Mouse (Mus musculus) forebrain, embryonic 16.5 days (tissue): ENCODE results near the gene Atp6v0a1. TPM values are rescaled to one million over a fixed set of nuclear protein-coding genes. Genes with fewer than 3 reads are reported as not detected.

ENCODE experiments used
- ATAC-seq: fragments of 200-750 bp; cut with Nextera tagmentation; 2 replicates; pipeline ENCODE4 v1.8.0; 2017; ENCODE audit warnings: mild to moderate bottlenecking, moderate library complexity
- H3K27ac ChIP-seq: fragments of 300-500 bp; sonication (generic); 2 replicates; pipeline ENCODE4 v1.5.1; 2014; ENCODE audit warnings: low read length, control low read depth
- H3K27me3 ChIP-seq: fragments of 300-500 bp; sonication (generic); replicated peaks from 2 replicates; pipeline ENCODE4 v1.6.1; 2014; ENCODE audit warnings: low read length; ENCODE audit not compliant: control insufficient read depth, insufficient read depth
- H3K36me3 ChIP-seq: fragments of 300-500 bp; sonication (generic); 2 replicates; pipeline ENCODE4 v1.6.1; 2014; ENCODE audit not compliant: control insufficient read depth, insufficient read depth
- H3K4me1 ChIP-seq: fragments of 300-500 bp; sonication (generic); replicated peaks from 2 replicates; pipeline ENCODE4 v1.6.1; 2014; ENCODE audit warnings: low read length; ENCODE audit not compliant: control insufficient read depth, insufficient read depth
- H3K4me2 ChIP-seq: fragments of 300-500 bp; sonication (generic); 2 replicates; pipeline ENCODE4 v1.6.1; 2014; ENCODE audit warnings: mild to moderate bottlenecking, low read length, control low read depth
- H3K4me3 ChIP-seq: fragments of 300-500 bp; sonication (generic); replicated peaks from 2 replicates; pipeline ENCODE4 v1.5.1; 2014; ENCODE audit warnings: mild to moderate bottlenecking, low read length, control low read depth
- H3K9ac ChIP-seq: fragments of 300-500 bp; sonication (generic); replicated peaks from 2 replicates; pipeline ENCODE4 v1.6.1; 2014; ENCODE audit warnings: low read depth, low read length, control low read depth
- H3K9me3 ChIP-seq: fragments of 300-500 bp; sonication (generic); 2 replicates; pipeline ENCODE4 v1.6.1; 2016; ENCODE audit warnings: low read length; ENCODE audit not compliant: control insufficient read depth
- WGBS: fragments of 180-500 bp; shearing (Covaris S2); extraction: QIAGEN DNeasy Blood & Tissue Kit; methylation state at CpG from one replicate; pipeline ENCODE4 v1.1.7; 2014; 5-methylcytosine and 5-hydroxymethylcytosine counted together
- polyA plus RNA-seq: library from polyadenylated mRNA; unstranded; fragments of >200 nt; fragmentation: Nextera tagmentation; extraction: Ambion mirVana; gene quantifications from 2 replicates; pipeline ENCODE4 v1.2.1, GENCODE M21; 2015

The Atp6v0a1 gene
- polyA plus RNA-seq, 1 experiment from 2014 or later = 111 TPM

DNA sequence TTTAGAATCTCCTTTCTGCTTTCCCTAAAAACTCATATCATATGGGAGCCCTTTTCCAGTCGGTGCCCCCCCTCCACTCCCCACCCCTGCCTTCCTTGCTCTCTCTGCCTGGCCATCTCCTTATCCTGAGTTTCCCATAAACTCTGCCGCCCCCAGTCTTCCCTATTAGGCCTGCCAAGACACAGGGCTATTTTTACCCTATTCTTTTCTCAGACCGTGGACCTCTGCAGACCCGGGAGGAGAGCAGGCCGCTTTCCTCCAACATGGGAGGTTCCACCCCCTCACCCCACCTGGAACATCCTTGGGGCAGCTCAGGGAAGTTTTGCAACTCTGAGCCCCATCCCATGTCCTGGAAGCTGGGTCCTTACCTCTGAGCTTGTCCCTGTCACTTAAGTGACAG is 41.9 kb upstream of the Atp6v0a1 start:
- peaks cover 51% of the 10 kb centered on the region for H3K27me3 ChIP-seq
- ATAC-seq = no peak

DNA sequence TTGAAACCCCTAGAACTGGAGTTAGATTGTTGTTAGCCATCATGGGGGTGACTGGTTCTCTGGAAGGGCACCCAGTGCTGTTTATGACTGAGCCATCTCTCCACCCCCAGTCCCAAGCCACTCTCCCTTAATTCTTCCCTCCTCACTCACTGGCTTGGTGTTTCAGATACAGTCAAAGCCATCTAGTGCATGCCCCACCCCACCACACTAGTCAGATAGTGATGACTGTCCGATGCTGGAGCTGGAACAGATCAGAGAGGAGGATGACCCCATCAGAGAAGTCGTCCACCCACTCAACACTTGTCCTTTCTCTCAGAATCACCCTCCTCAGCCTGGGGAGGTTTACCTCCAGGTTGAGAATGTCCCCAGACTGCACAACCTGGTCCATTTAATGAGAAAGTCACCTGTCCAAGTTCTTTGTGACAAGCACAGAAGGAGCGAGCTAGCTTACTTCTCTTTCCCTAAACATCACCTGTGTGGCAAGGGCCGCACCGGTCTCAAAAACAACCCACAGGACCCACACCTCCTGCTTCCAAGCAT is 41.3 kb upstream of the Atp6v0a1 start:
- no peak for ATAC-seq
- peaks cover 55% of the 10 kb centered on the region for H3K27me3 ChIP-seq

More for the DNA sequence above, 41.9 kb upstream of the Atp6v0a1 start:
- Histone ChIP-seq H3K4me3 (no peak overlapping the region), H3K4me2 (no peak overlapping the region), H3K27ac (no peak overlapping the region), H3K9ac (no peak overlapping the region), H3K36me3 (no peaks in the 10 kb centered on the region), H3K9me3 (no peaks in the 10 kb centered on the region), H3K4me1 (peaks cover 11% of the 10 kb centered on the region)
- 72% methylated on average over 5 of the region's 5 CpGs for WGBS

DNA sequence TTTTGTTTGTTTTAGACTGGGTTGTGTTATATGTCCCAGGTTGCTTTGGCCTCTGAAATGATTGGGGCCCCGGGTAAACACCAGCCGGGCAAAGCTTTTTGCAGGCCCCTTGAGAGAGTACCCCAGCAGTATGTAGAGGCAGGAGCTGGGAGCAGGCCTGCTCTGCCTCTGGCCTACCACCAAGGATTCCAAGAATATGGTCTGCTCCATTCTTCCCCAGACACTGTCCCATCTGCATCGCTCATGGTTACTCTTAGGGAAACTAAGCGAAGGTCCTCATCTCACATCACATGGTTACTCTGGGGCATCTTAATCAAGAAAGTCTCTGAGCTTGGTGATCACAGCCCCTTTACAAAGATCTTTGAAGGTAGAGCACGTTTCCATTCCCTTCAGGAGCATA is 40.8 kb upstream of the Atp6v0a1 start:
- Histone ChIP-seq H3K4me1 (peaks cover 11% of the 10 kb centered on the region), H3K9me3 (no peaks in the 10 kb centered on the region), H3K36me3 (no peaks in the 10 kb centered on the region), H3K9ac (no peak overlapping the region), H3K27ac (no peak overlapping the region), H3K4me3 (no peak overlapping the region), H3K4me2 (no peak overlapping the region), H3K27me3 (peaks cover 61% of the 10 kb centered on the region)
- 79% methylated on average over 5 of the region's 5 CpGs for WGBS
- no peak for ATAC-seq

More for the DNA sequence above, 41.3 kb upstream of the Atp6v0a1 start:
- Histone ChIP-seq H3K4me1 (peaks cover 11% of the 10 kb centered on the region), H3K9me3 (no peaks in the 10 kb centered on the region), H3K9ac (no peak overlapping the region), H3K4me3 (no peak overlapping the region), H3K4me2 (no peak overlapping the region), H3K27ac (no peak overlapping the region), H3K36me3 (no peaks in the 10 kb centered on the region)
- 82% methylated on average over 5 of the region's 5 CpGs for WGBS

DNA sequence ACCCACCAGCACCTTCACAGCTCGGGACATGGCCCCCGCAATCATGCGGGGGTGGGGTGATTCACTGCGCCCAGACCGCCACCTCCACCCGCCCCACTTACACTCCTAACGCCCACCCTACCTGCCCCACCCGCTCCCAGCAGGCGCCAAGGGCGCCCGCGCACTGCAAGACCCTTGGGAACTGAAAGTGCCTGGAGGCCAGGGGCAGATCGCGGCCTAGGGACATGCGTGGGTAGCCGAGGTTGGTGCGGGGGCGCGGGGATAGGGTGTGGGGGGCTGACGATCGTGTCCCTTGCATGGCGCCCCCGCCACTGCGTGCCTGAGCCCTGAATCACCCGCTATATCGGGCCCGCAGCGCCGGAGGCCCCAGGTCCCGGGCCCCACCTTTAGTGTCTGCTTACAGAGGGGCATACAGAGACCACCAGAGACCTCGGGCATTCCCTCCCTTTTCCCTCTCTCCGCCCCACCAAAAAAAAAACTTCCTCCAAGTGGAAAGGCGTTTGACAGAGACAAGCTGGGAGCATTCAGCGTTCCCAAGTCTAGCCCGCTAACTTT is 40.0 kb upstream of the Atp6v0a1 start:
- peaks cover 61% of the 10 kb centered on the region for H3K27me3 ChIP-seq
- no peak overlapping the region for H3K27ac ChIP-seq
- H3K4me1 ChIP-seq = peaks cover 11% of the 10 kb centered on the region
- peak overlapping the region; percentile 38 for H3K4me2 ChIP-seq
- H3K36me3 ChIP-seq = no peaks in the 10 kb centered on the region
- WGBS = 13% methylated on average over 32 of the region's 35 CpGs
- H3K4me3 ChIP-seq = peak overlapping the region; percentile 38
- ATAC-seq = no peak
- H3K9me3 ChIP-seq = no peaks in the 10 kb centered on the region
- no peak overlapping the region for H3K9ac ChIP-seq

DNA sequence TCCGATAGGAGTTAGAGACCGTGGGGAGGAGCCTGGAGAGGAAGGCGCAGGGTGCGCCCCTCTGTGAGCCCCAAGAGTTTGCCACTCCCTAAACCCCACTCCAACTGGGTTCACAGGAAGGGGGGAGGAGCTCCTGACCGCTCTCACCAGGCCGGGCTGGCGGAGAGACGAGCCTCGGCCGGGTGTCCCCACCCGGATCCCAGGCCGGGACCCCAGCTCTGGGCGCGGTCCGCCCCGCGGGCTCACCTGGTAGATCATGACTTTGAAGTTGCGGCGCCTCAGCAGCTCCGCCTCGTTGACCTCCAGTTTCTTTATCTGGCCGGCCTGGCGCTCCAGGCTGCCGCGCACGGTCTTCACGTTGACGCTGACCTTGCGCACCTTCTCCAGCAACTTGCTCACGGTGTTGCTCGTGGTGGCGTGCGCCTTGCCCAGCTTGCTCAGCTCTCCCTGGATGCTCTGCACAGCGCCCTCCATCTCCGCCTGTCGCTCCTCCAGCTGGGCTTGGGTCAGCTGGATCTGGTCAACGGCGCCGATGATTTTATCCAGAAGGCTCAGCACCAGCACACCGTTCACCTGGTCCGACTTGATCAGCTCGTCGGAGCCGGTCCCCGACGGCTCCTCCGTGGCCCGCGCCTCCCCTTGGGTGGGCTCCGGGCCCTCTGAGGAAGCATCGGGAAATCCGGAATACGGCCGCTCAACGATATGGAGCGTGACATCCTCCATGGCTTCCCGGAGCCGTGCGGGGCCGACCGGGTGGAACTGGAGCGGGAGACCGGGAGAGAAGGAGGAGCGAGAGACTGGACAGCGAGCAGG is 39.3 kb upstream of the Atp6v0a1 start:
- Histone ChIP-seq H3K4me2 (peak overlapping the region; percentile 38), H3K27ac (no peak overlapping the region), H3K9ac (peak overlapping the region; percentile 34), H3K27me3 (peaks cover 61% of the 10 kb centered on the region), H3K36me3 (no peaks in the 10 kb centered on the region), H3K4me1 (peaks cover 11% of the 10 kb centered on the region), H3K9me3 (no peaks in the 10 kb centered on the region), H3K4me3 (peak overlapping the region; percentile 38)
- ATAC-seq = no peak
- under 1% methylated on average over 65 of the region's 65 CpGs for WGBS

DNA sequence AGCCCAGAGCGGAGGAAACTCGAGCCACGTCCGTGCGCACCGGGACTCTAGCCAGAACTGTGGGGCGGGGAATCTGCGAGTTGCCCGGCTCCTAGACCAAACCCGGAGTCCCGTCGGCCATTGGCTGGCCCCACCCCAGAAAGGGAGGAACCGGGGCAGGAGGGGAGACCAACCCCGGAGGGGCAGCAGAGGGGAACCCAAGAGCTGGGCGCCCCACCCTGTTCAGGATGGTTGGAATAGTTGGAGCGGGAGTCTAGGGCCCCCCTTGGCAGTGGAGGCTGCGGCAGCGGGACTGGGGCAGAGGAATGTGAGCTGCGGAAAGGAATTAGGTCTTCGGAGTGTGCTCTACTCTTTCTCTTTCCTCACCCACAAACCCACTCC is 38.7 kb upstream of the Atp6v0a1 start, which contains the start of gene Cavin1:
Gene Cavin1 (minus strand): TSS at position 331 of the 381 bp plus-strand sequence.
- peak; percentile 40 for ATAC-seq
- peak within 1 kb of the TSS; percentile 34 for H3K9ac ChIP-seq
- peak within 1 kb of the TSS; percentile 38 for H3K4me2 ChIP-seq
- 2% methylated on average over 20 of the region's 20 CpGs for WGBS
- peaks cover 11% of the 10 kb centered on the region for H3K4me1 ChIP-seq
- H3K27ac ChIP-seq = no peak within 1 kb of the TSS
- H3K4me3 ChIP-seq = peak within 1 kb of the TSS; percentile 38
- peaks cover 61% of the 10 kb centered on the region for H3K27me3 ChIP-seq
- H3K9me3 ChIP-seq = no peaks in the 10 kb centered on the region
- no peaks in the 10 kb centered on the region for H3K36me3 ChIP-seq

DNA sequence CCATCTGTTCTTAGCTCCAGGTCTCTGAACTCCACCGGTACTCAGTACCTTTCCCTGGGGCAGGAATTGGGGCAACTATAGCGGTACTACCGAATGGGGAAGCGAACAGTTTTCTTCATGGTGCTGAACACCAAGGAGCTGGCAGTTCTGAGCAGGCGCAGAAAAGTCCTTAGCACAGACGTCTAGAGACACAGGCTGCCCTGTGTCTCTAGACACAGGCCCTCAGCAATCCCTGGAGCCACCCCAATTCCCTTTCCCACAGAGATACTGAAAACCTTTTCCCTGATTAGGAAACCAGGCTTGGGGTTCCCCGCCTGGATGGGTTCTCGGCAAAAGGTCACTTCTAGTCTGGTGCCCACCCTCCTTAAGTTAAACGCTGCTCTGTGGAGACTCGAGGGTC is 37.8 kb upstream of the Atp6v0a1 start:
- 69% methylated on average over 10 of the region's 10 CpGs for WGBS
- H3K27me3 ChIP-seq = peaks cover 57% of the 10 kb centered on the region
- no peaks in the 10 kb centered on the region for H3K9me3 ChIP-seq
- no peak for ATAC-seq
- H3K9ac ChIP-seq = no peak overlapping the region
- H3K36me3 ChIP-seq = no peaks in the 10 kb centered on the region
- H3K4me3 ChIP-seq = no peak overlapping the region
- no peak overlapping the region for H3K4me2 ChIP-seq
- H3K27ac ChIP-seq = no peak overlapping the region
- peaks cover 11% of the 10 kb centered on the region for H3K4me1 ChIP-seq

DNA sequence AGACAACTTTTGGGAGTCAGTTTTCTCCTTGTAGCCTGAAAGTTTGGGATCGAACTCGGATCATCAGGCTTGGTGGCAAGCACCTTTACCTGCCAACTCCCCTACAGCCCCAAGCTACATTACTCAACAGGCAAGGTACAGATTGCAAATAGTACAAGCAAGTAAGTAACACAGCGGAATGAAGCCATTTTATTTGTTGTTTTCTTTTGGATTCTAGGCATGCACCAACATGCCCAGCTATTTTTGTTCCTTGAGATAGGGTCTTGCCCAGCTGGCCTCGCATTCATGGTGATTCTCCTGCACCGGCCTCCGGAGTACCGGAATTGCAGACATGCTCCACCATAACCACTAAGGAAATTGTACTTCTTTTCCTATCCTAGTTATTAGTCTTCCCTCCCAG is 36.0 kb upstream of the Atp6v0a1 start:
- Histone ChIP-seq H3K9ac (no peak overlapping the region), H3K4me1 (peaks cover 11% of the 10 kb centered on the region), H3K9me3 (no peaks in the 10 kb centered on the region), H3K36me3 (no peaks in the 10 kb centered on the region), H3K4me2 (no peak overlapping the region), H3K27ac (no peak overlapping the region), H3K4me3 (no peak overlapping the region), H3K27me3 (peaks cover 46% of the 10 kb centered on the region)
- ATAC-seq = no peak
- 91% methylated on average over 7 of the region's 7 CpGs for WGBS

DNA sequence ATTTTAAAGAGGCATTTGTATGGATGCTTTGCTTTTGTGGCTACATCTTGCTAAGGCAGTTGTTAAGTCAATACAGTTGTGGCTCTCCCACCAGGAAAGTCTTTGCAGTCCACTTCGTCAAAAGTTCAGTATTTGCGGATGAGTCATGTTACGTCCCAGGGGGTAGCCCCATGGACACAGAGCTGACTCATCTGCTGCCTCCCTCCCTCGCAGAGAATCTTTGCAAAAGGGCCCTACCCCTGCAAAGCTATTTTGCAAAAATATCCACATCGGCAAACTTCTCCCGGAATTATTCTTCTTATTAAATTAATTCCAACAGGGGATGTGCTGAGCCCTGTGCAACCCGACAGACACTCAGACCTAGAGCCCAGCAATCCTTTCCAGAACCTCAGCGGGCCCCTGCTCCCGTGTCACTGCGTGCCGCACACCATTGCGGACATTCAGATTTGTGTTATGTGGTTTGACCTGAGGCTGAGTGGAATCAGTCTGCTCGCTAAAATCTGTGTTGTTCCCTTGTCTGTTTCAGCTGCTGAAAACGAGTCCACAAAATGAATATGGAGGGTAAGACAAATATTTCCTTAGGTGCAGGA is 34.8 kb upstream of the Atp6v0a1 start:
- no peaks in the 10 kb centered on the region for H3K36me3 ChIP-seq
- no peak overlapping the region for H3K4me3 ChIP-seq
- H3K9me3 ChIP-seq = no peaks in the 10 kb centered on the region
- no peak overlapping the region for H3K9ac ChIP-seq
- no peak overlapping the region for H3K4me2 ChIP-seq
- WGBS = 80% methylated on average over 14 of the region's 14 CpGs
- H3K27ac ChIP-seq = no peak overlapping the region
- H3K27me3 ChIP-seq = peaks cover 35% of the 10 kb centered on the region
- ATAC-seq = no peak
- H3K4me1 ChIP-seq = peaks cover 11% of the 10 kb centered on the region
